In the genomic region with DNA sequence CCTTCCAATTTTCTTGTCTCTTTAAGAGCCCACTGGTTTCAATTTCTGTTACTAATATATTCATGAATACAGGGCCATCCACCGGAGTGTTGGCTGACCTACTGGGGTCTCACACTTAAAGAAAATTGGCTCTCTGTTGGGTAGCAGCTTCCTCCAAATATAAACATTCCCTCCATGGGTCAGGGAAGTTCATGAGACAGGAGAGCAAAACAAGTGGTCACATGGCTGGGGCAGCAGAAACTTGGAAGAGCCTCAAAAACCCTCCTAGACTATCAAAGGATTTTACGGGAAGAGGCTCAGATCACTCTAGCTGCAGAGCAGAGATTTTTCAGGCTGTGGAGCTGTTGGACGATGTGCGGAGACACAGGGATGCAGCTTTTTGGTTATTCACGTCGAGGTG, we compare ENCODE assay signal across 19 mouse cellular contexts. TPM values are rescaled to one million over a fixed set of nuclear protein-coding genes. Genes with fewer than 3 reads are reported as not detected.
DNase-seq lines count a peak whose midpoint lies in the region; ATAC-seq lines count a peak whose summit lies in the region.
"Had no signal": no experiment of that assay in that cellular context is flagged by ENCODE, and none has a peak within 500 bp of the region (broad histone marks: within the 10 kb centered on the region; RNA-seq: fewer than 3 reads in every experiment).

No protein-coding gene starts in this region.

- no peaks in the 10 kb centered on the region for H3K36me3 ChIP-seq in kidney, embryonic 16.5 days (ENCODE audit: insufficient read depth, low read length)
- H3K36me3 ChIP-seq: hindbrain, embryonic 10.5 days; limb, embryonic 12.5 days; midbrain, embryonic 15.5 days had no signal

- no peak overlapping the region for H3K4me3 ChIP-seq in kidney, embryonic 16.5 days (ENCODE audit: low read length)
- H3K4me3 ChIP-seq: erythroblast, embryonic 14.5 days; hindbrain, embryonic 10.5 days; limb, embryonic 12.5 days; midbrain, embryonic 15.5 days had no signal

- no peak overlapping the region for H3K4me2 ChIP-seq in kidney, embryonic 16.5 days (replicated peaks; ENCODE audit: low read depth, low read length)
- H3K4me2 ChIP-seq: limb, embryonic 12.5 days; midbrain, embryonic 15.5 days had no signal

- H3K27ac ChIP-seq in kidney, embryonic 16.5 days (ENCODE audit: low read length), result no peak overlapping the region
- H3K27ac ChIP-seq: hindbrain, embryonic 10.5 days; limb, embryonic 12.5 days; midbrain, embryonic 15.5 days had no signal

- H3K27me3 ChIP-seq in kidney, embryonic 16.5 days (ENCODE audit: insufficient read depth, low read length), result no peaks in the 10 kb centered on the region
- H3K27me3 ChIP-seq: limb, embryonic 12.5 days; midbrain, embryonic 15.5 days had no signal

- peak; percentile 50 for DNase-seq in gastrocnemius, adult 18-20 months (ENCODE audit: low spot score)
- no peak for DNase-seq in gastrocnemius, postnatal 10 days
- peak; percentile 27 for DNase-seq in kidney, adult 18-20 months
- peak; percentile 27 to 63 for DNase-seq in kidney, postnatal 25 days
- peak; percentile 50 for DNase-seq in lung, postnatal 14 days
- no peak for DNase-seq in embryo, embryonic 9.5 days (ENCODE audit: extremely low spot score)
- DNase-seq in adrenal gland, adult 2 months, result no peak
- DNase-seq: cerebellum, adult 11-12 months; liver, postnatal 0 days; spleen, adult 18-20 months; thymus, postnatal 4 days had no signal

- ATAC-seq in kidney, embryonic 16.5 days (ENCODE audit: low FRiP score, low TSS enrichment), result no peak
- ATAC-seq: intestine, postnatal 0 days; liver, postnatal 0 days; midbrain, embryonic 15.5 days; Patski had no signal

- no peaks in the 10 kb centered on the region for H3K4me1 ChIP-seq in kidney, embryonic 16.5 days (ENCODE audit: insufficient read depth, low read length)
- H3K4me1 ChIP-seq: limb, embryonic 12.5 days; midbrain, embryonic 15.5 days had no signal

- H3K9me3 ChIP-seq in kidney, embryonic 16.5 days (ENCODE audit: low read length), result no peaks in the 10 kb centered on the region
- H3K9me3 ChIP-seq: hindbrain, embryonic 10.5 days; limb, embryonic 12.5 days; midbrain, embryonic 15.5 days had no signal

- H3K9ac ChIP-seq in kidney, embryonic 16.5 days (replicated peaks; ENCODE audit: low read length), result no peak overlapping the region
- H3K9ac ChIP-seq: limb, embryonic 12.5 days; liver, postnatal 0 days; midbrain, embryonic 15.5 days had no signal

- 67% methylated on average over 6 of the region's 6 CpGs for WGBS in kidney, embryonic 16.5 days

RNA-seq across cellular contexts. Expression of gene Slc16a9, which starts 19.1 kb away (rescaled TPM):
- total RNA-seq in gastrocnemius, adult 18-20 months (2021), result 10 to 100 TPM in 1 of 2 experiments, 1 to 10 TPM in 1; 9.1 to 10.2 TPM
- 1 to 10 TPM; 4.9 to 5.4 TPM for total RNA-seq in gastrocnemius, postnatal 10 days (2021)
- 5.2 and 5.5 TPM in 2 replicates for polyA plus RNA-seq in kidney, embryonic 16.5 days (2015; fragmentation: Nextera tagmentation; extraction: Ambion mirVana)
- 1 to 10 TPM; 6.4 to 8.8 TPM for total RNA-seq in adrenal gland, adult 2 months (2021)
- 2.4 TPM in 2 replicates for polyA plus RNA-seq in adrenal gland, adult 2 months (2012; rRNA removed)
- polyA plus RNA-seq: erythroblast, embryonic 14.5 days had no signal

RNA-seq across cellular contexts. Expression of gene Mrln, which starts 21.3 kb away (rescaled TPM):
- total RNA-seq in gastrocnemius, adult 18-20 months (2021), result 100 to 1,000 TPM; 203 to 226 TPM
- 100 to 1,000 TPM; 153 to 155 TPM for total RNA-seq in gastrocnemius, postnatal 10 days (2021)
- polyA plus RNA-seq in kidney, embryonic 16.5 days (2015; fragmentation: Nextera tagmentation; extraction: Ambion mirVana), result 4.9 and 7.5 TPM in 2 replicates
- under 1 TPM in 1 of 2 experiments, not detected in 1; 0.86 TPM for total RNA-seq in adrenal gland, adult 2 months (2021)
- not detected in 2 replicates for polyA plus RNA-seq in adrenal gland, adult 2 months (2012; rRNA removed)
- total RNA-seq: granulocyte monocyte progenitor cell, adult 5-6 weeks had no signal
- polyA plus RNA-seq: erythroblast, embryonic 14.5 days; intestine, postnatal 0 days; Patski had no signal

Comparison
In these comparisons a context has a peak if more than half of its experiments do, and no peak if none do; other contexts are left out.
1. DNase-seq: peak in gastrocnemius, adult 18-20 months (single experiment), kidney, adult 18-20 months (single experiment), kidney, postnatal 25 days (2 of 2) and lung, postnatal 14 days (single experiment); none in gastrocnemius, postnatal 10 days (single experiment), embryo, embryonic 9.5 days (single experiment) and adrenal gland, adult 2 months (single experiment).
2. RNA of gene Mrln, which starts 21.3 kb away (total RNA-seq): 203 to 226 TPM in gastrocnemius, adult 18-20 months and 153 to 155 TPM in gastrocnemius, postnatal 10 days; 0.86 TPM in adrenal gland, adult 2 months; every median in the first group is over 10 times any median in the second.